Mouse (Mus musculus): ENCODE data around the gene Ppp4r3b.

- TF ChIP-seq POLR2A (IDR thresholded peaks at IDR 0.05; ENCODE audit: borderline replicate concordance, control insufficient read depth, low read depth, low read length) (no peak), CTCF (IDR thresholded peaks at IDR 0.05; ENCODE audit: control insufficient read depth, insufficient read depth, low read length) (no peak)
These were observed 66.7 kb downstream of the Ppp4r3b start for GRCm38 (mm10) chr11:29239353-29239752.

Measured in bone marrow, adult 2 months (tissue).